Mouse (Mus musculus): ENCODE data around the gene Fuk. TPM values are rescaled to one million over a fixed set of nuclear protein-coding genes. Genes with fewer than 3 reads are reported as not detected.

Fuk gene
- polyA plus RNA-seq, 1 experiment = 21.7 TPM

GRCm38 (mm10) chr8:110892913-110893312 lies 9.4 kb downstream of the Fuk start:
- TF ChIP-seq POLR2A (IDR thresholded peaks at IDR 0.05; ENCODE audit: low read depth, low read length) = no peak
- TF ChIP-seq CTCF (IDR thresholded peaks at IDR 0.05; ENCODE audit: extremely low read depth, insufficient read length, insufficient replicate concordance, low read depth, low read length) = no peak
- Histone ChIP-seq H3K36me3 (ENCODE audit: control insufficient read depth, insufficient read depth, low read length) (peaks cover 47% of the 10 kb centered on the region), H3K27ac (ENCODE audit: insufficient read depth, low read depth, low read length) (no peak overlapping the region), H3K4me1 (ENCODE audit: control insufficient read depth, insufficient read depth, insufficient read length, low read length) (no peaks in the 10 kb centered on the region), H3K27me3 (ENCODE audit: control insufficient read depth, insufficient read depth, low read length) (no peaks in the 10 kb centered on the region), H3K4me3 (ENCODE audit: low read depth, low read length) (no peak overlapping the region)
- 95% methylated on average over 2 of the region's 2 CpGs for WGBS

GRCm38 (mm10) chr8:110892040-110892439 lies 10.2 kb downstream of the Fuk start:
- no peak for TF ChIP-seq POLR2A (IDR thresholded peaks at IDR 0.05; ENCODE audit: low read depth, low read length)
- no peak for TF ChIP-seq CTCF (IDR thresholded peaks at IDR 0.05; ENCODE audit: extremely low read depth, insufficient read length, insufficient replicate concordance, low read depth, low read length)
- no peaks in the 10 kb centered on the region for H3K27me3 ChIP-seq (ENCODE audit: control insufficient read depth, insufficient read depth, low read length)
- H3K4me1 ChIP-seq (ENCODE audit: control insufficient read depth, insufficient read depth, insufficient read length, low read length) = no peaks in the 10 kb centered on the region
- H3K4me3 ChIP-seq (ENCODE audit: low read depth, low read length) = no peak overlapping the region
- 91% methylated on average over 7 of the region's 7 CpGs for WGBS
- H3K27ac ChIP-seq (ENCODE audit: insufficient read depth, low read depth, low read length) = no peak overlapping the region
- peaks cover 52% of the 10 kb centered on the region for H3K36me3 ChIP-seq (ENCODE audit: control insufficient read depth, insufficient read depth, low read length)

GRCm38 (mm10) chr8:110889904-110890470 lies 12.3 kb downstream of the Fuk start:
- Histone ChIP-seq H3K4me3 (ENCODE audit: low read depth, low read length) (no peak overlapping the region), H3K27ac (ENCODE audit: insufficient read depth, low read depth, low read length) (no peak overlapping the region), H3K4me1 (ENCODE audit: control insufficient read depth, insufficient read depth, insufficient read length, low read length) (no peaks in the 10 kb centered on the region), H3K36me3 (ENCODE audit: control insufficient read depth, insufficient read depth, low read length) (peaks cover 64% of the 10 kb centered on the region), H3K27me3 (ENCODE audit: control insufficient read depth, insufficient read depth, low read length) (no peaks in the 10 kb centered on the region)
- no peak for TF ChIP-seq CTCF (IDR thresholded peaks at IDR 0.05; ENCODE audit: extremely low read depth, insufficient read length, insufficient replicate concordance, low read depth, low read length)
- TF ChIP-seq POLR2A (IDR thresholded peaks at IDR 0.05; ENCODE audit: low read depth, low read length) = no peak
- 77% methylated on average over 12 of the region's 12 CpGs for WGBS

- Histone ChIP-seq H3K4me1 (ENCODE audit: control insufficient read depth, insufficient read depth, insufficient read length, low read length) (no peaks in the 10 kb centered on the region), H3K27ac (ENCODE audit: insufficient read depth, low read depth, low read length) (no peak overlapping the region), H3K36me3 (ENCODE audit: control insufficient read depth, insufficient read depth, low read length) (peaks cover 62% of the 10 kb centered on the region), H3K4me3 (ENCODE audit: low read depth, low read length) (no peak overlapping the region), H3K27me3 (ENCODE audit: control insufficient read depth, insufficient read depth, low read length) (no peaks in the 10 kb centered on the region)
- TF ChIP-seq CTCF (IDR thresholded peaks at IDR 0.05; ENCODE audit: extremely low read depth, insufficient read length, insufficient replicate concordance, low read depth, low read length) (no peak), POLR2A (IDR thresholded peaks at IDR 0.05; ENCODE audit: low read depth, low read length) (no peak)
- WGBS = 90% methylated on average over 16 of the region's 16 CpGs
These were observed 13.4 kb downstream of the Fuk start for GRCm38 (mm10) chr8:110888860-110889259.

- Histone ChIP-seq H3K4me1 (ENCODE audit: control insufficient read depth, insufficient read depth, insufficient read length, low read length) (no peaks in the 10 kb centered on the region), H3K27ac (ENCODE audit: insufficient read depth, low read depth, low read length) (no peak overlapping the region), H3K4me3 (ENCODE audit: low read depth, low read length) (no peak overlapping the region), H3K36me3 (ENCODE audit: control insufficient read depth, insufficient read depth, low read length) (peaks cover 65% of the 10 kb centered on the region), H3K27me3 (ENCODE audit: control insufficient read depth, insufficient read depth, low read length) (no peaks in the 10 kb centered on the region)
- no peak for TF ChIP-seq CTCF (IDR thresholded peaks at IDR 0.05; ENCODE audit: extremely low read depth, insufficient read length, insufficient replicate concordance, low read depth, low read length)
- WGBS = 95% methylated on average over 8 of the region's 8 CpGs
These were observed 13.8 kb downstream of the Fuk start for GRCm38 (mm10) chr8:110888441-110888840.

GRCm38 (mm10) chr8:110887551-110887950 lies 14.7 kb downstream of the Fuk start:
- WGBS = 94% methylated on average over 10 of the region's 10 CpGs

GRCm38 (mm10) chr8:110886634-110887033 lies 15.7 kb downstream of the Fuk start:
- Histone ChIP-seq H3K4me1 (ENCODE audit: control insufficient read depth, insufficient read depth, insufficient read length, low read length) (no peaks in the 10 kb centered on the region), H3K4me3 (ENCODE audit: low read depth, low read length) (no peak overlapping the region), H3K36me3 (ENCODE audit: control insufficient read depth, insufficient read depth, low read length) (peaks cover 73% of the 10 kb centered on the region), H3K27ac (ENCODE audit: insufficient read depth, low read depth, low read length) (no peak overlapping the region), H3K27me3 (ENCODE audit: control insufficient read depth, insufficient read depth, low read length) (no peaks in the 10 kb centered on the region)
- TF ChIP-seq CTCF (IDR thresholded peaks at IDR 0.05; ENCODE audit: extremely low read depth, insufficient read length, insufficient replicate concordance, low read depth, low read length) = no peak
- TF ChIP-seq POLR2A (IDR thresholded peaks at IDR 0.05; ENCODE audit: low read depth, low read length) = no peak
- WGBS = 89% methylated on average over 3 of the region's 3 CpGs

More at GRCm38 (mm10) chr8:110887551-110887950, 14.7 kb downstream of the Fuk start:
- Histone ChIP-seq H3K27ac (ENCODE audit: insufficient read depth, low read depth, low read length) (no peak overlapping the region), H3K4me1 (ENCODE audit: control insufficient read depth, insufficient read depth, insufficient read length, low read length) (no peaks in the 10 kb centered on the region), H3K27me3 (ENCODE audit: control insufficient read depth, insufficient read depth, low read length) (no peaks in the 10 kb centered on the region), H3K36me3 (ENCODE audit: control insufficient read depth, insufficient read depth, low read length) (peaks cover 68% of the 10 kb centered on the region), H3K4me3 (ENCODE audit: low read depth, low read length) (no peak overlapping the region)
- TF ChIP-seq CTCF (IDR thresholded peaks at IDR 0.05; ENCODE audit: extremely low read depth, insufficient read length, insufficient replicate concordance, low read depth, low read length) (no peak), POLR2A (IDR thresholded peaks at IDR 0.05; ENCODE audit: low read depth, low read length) (no peak)
